Mouse (Mus musculus) forebrain, postnatal 0 days (tissue): ENCODE results near the gene Ext2. TPM values are rescaled to one million over a fixed set of nuclear protein-coding genes. Genes with fewer than 3 reads are reported as not detected.

Experiments
- ATAC-seq: fragments of 200-750 bp; cut with Nextera tagmentation; 2 replicates; pipeline ENCODE4 v1.8.0; 2017; ENCODE audit warnings: mild to moderate bottlenecking, moderate library complexity
- DNase-seq: peaks from one replicate; pipeline ENCODE4 v3.0.0-alpha.2; 2015
- H3K27ac ChIP-seq: fragments of 300-500 bp; sonication (generic); 2 replicates; pipeline ENCODE4 v1.5.1; 2014; ENCODE audit warnings: low read depth, mild to moderate bottlenecking, antibody characterized with exemption, low read length, moderate library complexity, mixed read lengths
- H3K27me3 ChIP-seq: fragments of 300-500 bp; sonication (generic); 2 replicates; pipeline ENCODE4 v1.6.1; 2014; ENCODE audit warnings: mild to moderate bottlenecking, low read length, mixed read lengths; ENCODE audit not compliant: insufficient read depth
- H3K36me3 ChIP-seq: fragments of 300-500 bp; sonication (generic); 2 replicates; pipeline ENCODE4 v1.6.1; 2014; ENCODE audit warnings: mild to moderate bottlenecking, moderate library complexity; ENCODE audit not compliant: insufficient read depth
- H3K4me1 ChIP-seq: fragments of 300-500 bp; sonication (generic); 2 replicates; pipeline ENCODE4 v1.6.1; 2014; ENCODE audit warnings: antibody characterized with exemption; ENCODE audit not compliant: insufficient read depth
- H3K4me2 ChIP-seq: fragments of 300-500 bp; sonication (generic); 2 replicates; pipeline ENCODE4 v1.6.1; 2014; ENCODE audit warnings: low read depth, mild to moderate bottlenecking, moderate library complexity
- H3K4me3 ChIP-seq: fragments of 300-500 bp; sonication (generic); 2 replicates; pipeline ENCODE4 v1.5.1; 2014; ENCODE audit warnings: low read depth, low read length, mixed read lengths
- H3K9ac ChIP-seq: fragments of 300-500 bp; sonication (generic); 2 replicates; pipeline ENCODE4 v1.6.1; 2014; ENCODE audit warnings: mild to moderate bottlenecking
- H3K9me3 ChIP-seq: fragments of 300-500 bp; sonication (generic); 2 replicates; pipeline ENCODE4 v1.6.1; 2016; ENCODE audit warnings: low read length
- CTCF ChIP-seq: sonication (generic); IDR thresholded peaks from 2 replicates; pipeline ENCODE4 v1.5.1; 2016; ENCODE audit warnings: antibody characterized with exemption, control low read depth, low read depth
- WGBS: fragments of 180-500 bp; shearing (Covaris S2); extraction: QIAGEN DNeasy Blood & Tissue Kit; methylation state at CpG from one replicate; pipeline ENCODE4 v1.1.7; 2014; 5-methylcytosine and 5-hydroxymethylcytosine counted together
- polyA plus RNA-seq: library from polyadenylated mRNA; unstranded; fragments of >200 nt; fragmentation: Nextera tagmentation; extraction: Ambion mirVana; gene quantifications from 2 replicates; pipeline ENCODE4 v1.2.1, GENCODE M21; 2015
- total RNA-seq: library from RNA; depleted of rRNA; stranded (reverse); fragments of >200 nt; gene quantifications from 2 replicates; pipeline ENCODE4 v1.2.3, GENCODE M21; 2014

Ext2 gene
- total and polyA plus RNA-seq, 2 experiments from 2014 or later: 37.7 to 68.6 TPM

DNA sequence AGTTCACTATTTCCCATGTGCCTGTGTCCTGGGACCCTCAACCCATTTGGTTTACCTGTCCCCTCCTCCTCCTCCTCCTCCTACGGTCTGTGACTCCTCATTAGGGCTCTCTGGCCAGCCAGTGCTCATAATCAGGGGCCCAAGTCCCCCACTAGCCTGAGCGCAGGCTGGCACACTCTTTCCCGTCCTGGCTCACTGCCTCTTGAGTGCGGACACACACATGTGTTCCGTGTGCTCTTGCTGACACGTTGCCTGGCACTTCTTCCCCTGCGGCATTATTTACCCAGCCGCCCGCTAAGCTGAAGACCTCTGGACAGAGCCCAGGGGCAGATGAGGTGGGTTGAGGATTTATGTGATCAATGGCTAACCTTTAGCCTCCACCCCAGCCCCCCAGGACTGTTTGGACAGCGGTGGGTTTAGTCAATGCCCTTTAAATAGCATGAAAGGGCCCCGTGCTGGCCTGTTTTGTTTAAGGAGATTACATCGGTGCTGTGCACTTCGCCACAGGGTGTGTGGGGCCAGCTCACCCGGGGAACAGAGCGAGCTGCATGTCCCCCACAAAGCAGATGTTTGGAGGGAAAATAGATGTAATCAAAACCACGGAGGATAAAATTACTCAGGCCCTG, 160.0 kb downstream of the Ext2 start:
- Histone ChIP-seq H3K27me3 (no peaks in the 10 kb centered on the region; the same call in 1 of the 2 replicates), H3K36me3 (no peaks in the 10 kb centered on the region), H3K4me1 (no peaks in the 10 kb centered on the region), H3K4me3 (no peak overlapping the region), H3K4me2 (no peak overlapping the region), H3K9me3 (no peaks in the 10 kb centered on the region), H3K27ac (no peak overlapping the region), H3K9ac (no peak overlapping the region)
- ATAC-seq: no peak
- 10% methylated on average over 16 of the region's 16 CpGs for WGBS
- no peak for DNase-seq
- no peak for TF ChIP-seq CTCF

DNA sequence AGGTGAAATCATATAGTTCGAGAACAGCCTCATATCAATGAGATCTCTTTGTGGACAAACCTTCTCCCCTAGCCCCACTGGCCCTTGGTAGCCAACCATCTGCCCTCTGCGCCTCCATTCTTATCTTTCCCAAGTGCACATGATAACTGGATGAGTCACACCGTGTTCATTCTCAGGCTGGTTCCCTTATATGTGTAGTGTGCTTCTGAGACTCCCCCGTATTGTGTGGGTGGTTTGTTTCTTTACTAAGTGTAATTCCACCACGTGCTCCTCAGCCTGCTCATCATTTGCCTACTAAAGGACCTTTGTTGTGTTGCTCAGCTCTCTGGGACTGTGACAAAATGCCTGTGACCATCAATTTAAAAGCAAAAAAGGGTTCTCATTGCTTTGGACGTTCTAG, 161.3 kb downstream of the Ext2 start:
- 80% methylated on average over 6 of the region's 6 CpGs for WGBS
- no peak overlapping the region for H3K4me2 ChIP-seq
- no peak overlapping the region for H3K9ac ChIP-seq
- no peaks in the 10 kb centered on the region; the same call in 1 of the 2 replicates for H3K27me3 ChIP-seq
- no peak for ATAC-seq
- no peak for DNase-seq
- H3K4me3 ChIP-seq: no peak overlapping the region
- no peak for TF ChIP-seq CTCF
- H3K4me1 ChIP-seq: no peaks in the 10 kb centered on the region
- H3K27ac ChIP-seq: no peak overlapping the region
- H3K9me3 ChIP-seq: no peaks in the 10 kb centered on the region
- no peaks in the 10 kb centered on the region for H3K36me3 ChIP-seq

DNA sequence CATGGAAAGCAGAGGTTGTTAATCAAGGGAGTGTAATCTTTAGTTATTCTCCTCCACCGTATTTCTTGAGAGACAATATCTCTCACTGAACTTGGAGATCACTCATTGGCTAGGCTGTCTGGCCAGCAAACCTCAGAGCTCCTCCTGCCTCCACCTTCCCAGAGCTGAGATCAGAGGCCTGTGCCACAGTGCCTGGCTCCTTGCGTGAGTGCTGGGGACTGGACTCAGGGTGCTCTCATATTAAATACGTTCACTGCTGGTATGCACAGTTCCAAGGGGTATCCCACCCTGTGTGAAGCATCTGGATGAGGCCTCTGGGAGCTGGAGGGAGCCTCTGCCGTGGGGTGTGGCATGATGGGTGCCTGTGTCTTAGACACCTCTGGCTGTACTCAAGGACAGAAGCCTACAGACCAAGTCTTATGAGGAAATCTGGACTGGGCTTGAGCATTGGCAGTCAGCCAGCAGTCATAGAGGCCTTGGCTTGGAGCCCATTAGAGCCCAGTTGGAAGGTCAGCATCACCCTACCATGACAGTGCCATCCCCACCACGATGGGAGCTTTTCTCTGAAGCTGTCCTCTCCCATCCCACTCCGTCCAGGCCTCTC, 162.6 kb downstream of the Ext2 start:
- Histone ChIP-seq H3K36me3 (no peaks in the 10 kb centered on the region), H3K4me3 (no peak overlapping the region), H3K9me3 (no peaks in the 10 kb centered on the region), H3K4me1 (no peaks in the 10 kb centered on the region), H3K9ac (no peak overlapping the region), H3K4me2 (no peak overlapping the region), H3K27ac (no peak overlapping the region), H3K27me3 (no peaks in the 10 kb centered on the region; the same call in 1 of the 2 replicates)
- TF ChIP-seq CTCF: no peak
- DNase-seq (no peak), ATAC-seq (no peak)
- WGBS: 84% methylated on average over 6 of the region's 6 CpGs

DNA sequence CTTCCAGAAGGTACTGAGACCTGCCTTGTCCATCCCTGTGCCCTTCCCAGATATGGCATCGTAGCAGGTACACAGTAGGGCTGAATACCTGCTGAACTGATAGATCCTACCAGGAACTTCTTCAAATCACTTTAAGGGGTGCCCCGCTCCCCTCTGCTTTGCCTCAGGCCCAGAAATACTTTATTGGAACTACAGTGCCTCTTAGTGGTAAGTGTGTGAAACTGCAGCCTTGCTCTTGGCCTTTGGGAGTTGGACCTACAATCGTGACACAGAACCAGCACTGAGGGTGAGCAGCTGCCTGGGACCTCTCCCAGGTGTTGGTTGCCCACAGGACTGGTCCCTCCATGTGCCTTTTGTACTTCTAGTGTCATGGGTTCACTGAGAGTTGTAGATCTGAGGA, 163.4 kb downstream of the Ext2 start:
- Histone ChIP-seq H3K4me1 (no peaks in the 10 kb centered on the region), H3K4me3 (no peak overlapping the region), H3K4me2 (no peak overlapping the region), H3K27me3 (no peaks in the 10 kb centered on the region; the same call in 1 of the 2 replicates), H3K9ac (no peak overlapping the region), H3K27ac (no peak overlapping the region), H3K9me3 (no peaks in the 10 kb centered on the region), H3K36me3 (no peaks in the 10 kb centered on the region)
- WGBS: 40% methylated on average over 3 of the region's 3 CpGs
- TF ChIP-seq CTCF: peak; percentile 79
- DNase-seq: peak; percentile 60
- no peak for ATAC-seq

DNA sequence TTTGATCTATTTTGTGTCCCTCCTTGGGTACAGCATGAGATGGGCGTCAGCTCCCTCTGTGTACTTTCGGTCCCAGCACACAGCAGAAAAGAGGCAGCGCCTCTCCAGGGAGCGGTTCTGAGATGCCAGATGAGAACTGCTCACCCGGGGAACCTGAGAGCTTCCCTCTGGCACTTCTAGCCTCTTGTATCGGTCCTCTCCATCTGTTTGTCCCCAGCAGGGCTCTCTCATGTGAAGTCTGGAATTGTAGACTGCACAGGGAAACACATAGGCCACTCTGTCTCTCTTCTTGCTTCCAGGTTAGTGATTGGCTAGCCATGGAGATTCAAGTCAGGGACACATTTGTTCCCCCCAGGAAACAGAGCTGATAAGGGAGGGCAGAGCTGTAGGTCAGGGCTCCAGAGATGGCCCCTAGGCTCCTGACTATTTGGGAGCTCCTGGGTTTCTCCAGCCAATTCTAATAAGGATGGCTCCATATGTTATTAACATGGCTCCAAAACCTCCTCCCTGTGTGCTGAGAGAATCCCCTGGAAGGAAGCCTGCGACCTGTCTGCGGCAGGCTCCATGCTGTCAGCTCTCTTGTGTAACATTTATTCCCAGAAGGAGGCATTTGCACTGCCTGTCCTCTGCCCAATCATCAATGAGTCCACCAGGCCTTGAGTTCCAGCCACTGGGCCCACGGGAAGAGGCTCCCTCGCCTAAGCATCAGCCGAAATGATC, 167.9 kb downstream of the Ext2 start:
- H3K9ac ChIP-seq: no peak overlapping the region
- WGBS: 65% methylated on average over 11 of the region's 11 CpGs
- H3K4me2 ChIP-seq: no peak overlapping the region
- no peaks in the 10 kb centered on the region for H3K36me3 ChIP-seq
- H3K4me1 ChIP-seq: no peaks in the 10 kb centered on the region
- ATAC-seq (no peak), DNase-seq (no peak)
- H3K27ac ChIP-seq: no peak overlapping the region
- no peak for TF ChIP-seq CTCF
- no peak overlapping the region for H3K4me3 ChIP-seq
- no peaks in the 10 kb centered on the region for H3K9me3 ChIP-seq
- 0 out of 2 replicates have a peak, but pooled peaks cover 4% of the 10 kb centered on the region for H3K27me3 ChIP-seq

DNA sequence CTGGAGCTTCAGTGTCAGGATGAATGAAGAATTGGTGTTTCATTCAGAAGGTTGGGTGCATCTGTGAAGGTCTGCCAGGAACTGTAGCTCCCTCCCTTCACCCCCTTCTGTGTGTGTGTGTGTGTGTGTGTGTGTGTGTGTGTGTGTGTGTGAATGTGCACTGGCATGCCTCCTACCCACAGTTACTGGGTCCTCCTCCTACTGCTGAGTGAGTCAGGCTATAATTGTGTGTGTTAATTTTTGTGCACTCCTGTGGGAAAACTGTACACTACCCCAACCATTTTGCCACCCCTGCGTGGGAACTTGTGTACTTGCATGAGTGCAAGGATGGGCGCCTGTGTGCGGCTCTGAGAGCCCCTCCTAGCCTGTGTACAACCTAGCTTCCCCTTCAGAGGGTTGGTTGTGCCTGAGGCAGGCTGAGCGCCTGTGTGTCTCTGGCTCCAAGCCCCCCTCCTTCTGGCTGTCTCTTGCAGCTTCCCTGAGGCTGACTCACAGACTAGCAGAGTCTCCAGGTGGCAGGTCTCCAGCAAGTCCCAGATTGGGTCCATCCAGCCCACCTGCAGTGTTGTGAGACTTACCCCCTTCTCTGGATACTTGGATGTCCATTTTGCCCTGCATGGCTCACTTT, 173.0 kb downstream of the Ext2 start:
- H3K4me3 ChIP-seq: no peak overlapping the region
- no peak overlapping the region for H3K4me2 ChIP-seq
- no peaks in the 10 kb centered on the region for H3K36me3 ChIP-seq
- H3K9me3 ChIP-seq: no peaks in the 10 kb centered on the region
- WGBS: 22% methylated on average over 4 of the region's 4 CpGs
- DNase-seq (no peak), ATAC-seq (peak; percentile 37)
- H3K4me1 ChIP-seq: no peaks in the 10 kb centered on the region
- H3K27ac ChIP-seq: no peak overlapping the region
- H3K9ac ChIP-seq: no peak overlapping the region
- TF ChIP-seq CTCF: no peak
- peaks cover 36% of the 10 kb centered on the region for H3K27me3 ChIP-seq
